Mouse (Mus musculus) left cerebral cortex, adult 18-20 months (tissue): ENCODE data around the gene Slc25a25. TPM values are rescaled to one million over a fixed set of nuclear protein-coding genes. Genes with fewer than 3 reads are reported as not detected.

Experiments
- DNase-seq, 2 experiments: peaks; one replicate each; pipeline ENCODE4 v3.0.0; 2021 to 2022; ENCODE audit warnings: low spot score in 2 of 2, mixed read lengths in 1 of 2
- total RNA-seq, 2 experiments: library from RNA; stranded (reverse); gene quantifications; 2 replicates each; pipeline ENCODE4 v1.2.3; 2021

Gene Slc25a25
- total RNA-seq, 2 experiments from 2014 or later: 67.5 to 72.1 TPM

GRCm38 (mm10) chr2:32436686-32437372 is 14.4 kb downstream of the Slc25a25 start:
- no peak for DNase-seq

- DNase-seq: peak; percentile 83 to 89
Observed at GRCm38 (mm10) chr2:32430701-32431676, 20.3 kb downstream of the Slc25a25 start.

GRCm38 (mm10) chr2:32429215-32429891 is 21.9 kb downstream of the Slc25a25 start:
- no peak for DNase-seq

GRCm38 (mm10) chr2:32428262-32428722 is 23.0 kb downstream of the Slc25a25 start:
- DNase-seq: peak; percentile 45 to 56

- DNase-seq: no peak
Observed at GRCm38 (mm10) chr2:32427720-32428119, 23.5 kb downstream of the Slc25a25 start.

GRCm38 (mm10) chr2:32426141-32426540 is 25.1 kb downstream of the Slc25a25 start:
- no peak for DNase-seq

GRCm38 (mm10) chr2:32425568-32425967 is 25.7 kb downstream of the Slc25a25 start:
- peak in 1 of 2 experiments; percentile 42 for DNase-seq

- DNase-seq: no peak
Observed at GRCm38 (mm10) chr2:32424796-32425195, 26.4 kb downstream of the Slc25a25 start.

GRCm38 (mm10) chr2:32423481-32424331 is 27.5 kb downstream of the Slc25a25 start:
- no peak for DNase-seq

- no peak for DNase-seq
Observed at GRCm38 (mm10) chr2:32421851-32422251, 29.4 kb downstream of the Slc25a25 start.

- DNase-seq: no peak
Observed at GRCm38 (mm10) chr2:32420647-32421046, 30.6 kb downstream of the Slc25a25 start.

- no peak for DNase-seq
Observed at GRCm38 (mm10) chr2:32420066-32420608, 31.1 kb downstream of the Slc25a25 start.

GRCm38 (mm10) chr2:32419359-32419758 is 31.9 kb downstream of the Slc25a25 start:
- no peak for DNase-seq

- DNase-seq: no peak
Observed at GRCm38 (mm10) chr2:32418430-32419151, 32.7 kb downstream of the Slc25a25 start.

- DNase-seq: no peak
Observed at GRCm38 (mm10) chr2:32417486-32417885, 33.8 kb downstream of the Slc25a25 start.

- no peak for DNase-seq
Observed at GRCm38 (mm10) chr2:32416556-32416955, 34.7 kb downstream of the Slc25a25 start.

GRCm38 (mm10) chr2:32415801-32416200 is 35.4 kb downstream of the Slc25a25 start:
- no peak for DNase-seq

GRCm38 (mm10) chr2:32413936-32414335 is 37.3 kb downstream of the Slc25a25 start:
- no peak for DNase-seq

- no peak for DNase-seq
Observed at GRCm38 (mm10) chr2:32412742-32413531, 38.3 kb downstream of the Slc25a25 start.
